Mouse (Mus musculus): ENCODE data around the gene Sdhb.

DNA sequence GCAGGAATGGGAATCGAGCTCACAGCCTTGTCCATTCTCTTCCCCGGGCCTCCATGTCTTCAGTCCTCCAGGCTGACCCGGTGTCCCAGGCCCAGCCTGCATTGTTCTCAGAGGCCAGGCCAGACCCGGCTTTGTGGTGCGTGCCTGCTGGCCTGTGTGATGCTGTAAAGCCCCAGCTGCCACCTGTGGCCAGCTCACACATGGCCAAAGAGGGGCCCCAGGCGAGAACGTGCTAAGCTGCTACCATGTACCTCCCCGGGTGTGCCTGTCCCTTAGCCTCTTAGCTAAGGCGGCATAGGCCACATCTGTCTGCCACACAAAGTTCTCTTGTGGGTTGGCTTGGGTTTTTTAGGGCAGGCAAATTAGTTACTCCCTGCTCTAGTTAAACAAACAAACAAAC is 25.4 kb upstream of the Sdhb start:
- TF ChIP-seq GABPA (IDR thresholded peaks at IDR 0.05; ENCODE audit: low read depth, low read length) (no peak), CTCF (IDR thresholded peaks at IDR 0.05 in 2 of 3, conservative IDR thresholded peaks at IDR 0.05 in 1 of 3; ENCODE audit: control insufficient read depth in 1 of 3, insufficient read depth in 1 of 3, low read depth in 2 of 3, low read length in 3 of 3, poor library complexity in 1 of 3, severe bottlenecking in 1 of 3) (no peak), MEF2A (IDR thresholded peaks at IDR 0.05; ENCODE audit: extremely low read depth, insufficient replicate concordance, low read depth, low read length, poor library complexity, severe bottlenecking) (no peak), MAZ (IDR thresholded peaks at IDR 0.05; ENCODE audit: low read depth, low read length) (no peak)
